Mouse (Mus musculus) embryonic fibroblast, embryonic 13.5 days (primary cell): ENCODE data around the gene Raf1. TPM values are rescaled to one million over a fixed set of nuclear protein-coding genes. Genes with fewer than 3 reads are reported as not detected.

Source experiments
- H3K27ac ChIP-seq: 2 replicates; pipeline ENCODE4 v1.5.1; 2012; ENCODE audit warnings: low read length, control low read depth, inconsistent platforms; ENCODE audit not compliant: insufficient read depth
- H3K4me1 ChIP-seq: 2 replicates; pipeline ENCODE4 v1.6.1; 2011; ENCODE audit warnings: low read length; ENCODE audit not compliant: control insufficient read depth, insufficient read depth
- H3K4me3 ChIP-seq: 2 replicates; pipeline ENCODE4 v1.5.1; 2011; ENCODE audit warnings: mild to moderate bottlenecking, control low read depth, low read length; ENCODE audit not compliant: insufficient read depth
- CTCF ChIP-seq: IDR thresholded peaks from 2 replicates; pipeline ENCODE4 v1.5.1; 2011; ENCODE audit warnings: mild to moderate bottlenecking, control low read depth, low read length, moderate library complexity, borderline replicate concordance; ENCODE audit not compliant: insufficient read depth
- POLR2A ChIP-seq: IDR thresholded peaks from 2 replicates; pipeline ENCODE4 v1.6.1; 2011; ENCODE audit warnings: low read depth, mild to moderate bottlenecking, control low read depth, low read length, moderate library complexity
- polyA plus RNA-seq: library from polyadenylated mRNA; stranded (reverse); fragments of >200 nt; gene quantifications from 2 replicates; pipeline ENCODE4 v1.2.4, GENCODE M21; 2011; ENCODE audit warnings: low read depth; ENCODE audit not compliant: missing spikeins, insufficient read length

The Raf1 gene
- polyA plus RNA-seq, result 60.5 and 69.8 TPM in 2 replicates

GRCm38 (mm10) chr6:115676452-115677128 is at the start of gene Raf1:
TSS of gene Raf1 (minus strand) at chr6:115676635.
- Histone ChIP-seq H3K27ac (peak within 1 kb of the TSS; percentile 90), H3K4me1 (peaks cover 4% of the 10 kb centered on the region; the same call in 1 of the 2 replicates), H3K4me3 (peak within 1 kb of the TSS; percentile 89)
- TF ChIP-seq POLR2A (peak; percentile 90), CTCF (no peak)

- H3K4me1 ChIP-seq, result no peaks in the 10 kb centered on the region; the same call in 1 of the 2 replicates
- H3K27ac ChIP-seq, result no peak overlapping the region
- TF ChIP-seq POLR2A, result no peak
- no peak overlapping the region for H3K4me3 ChIP-seq
Measured at GRCm38 (mm10) chr6:115722246-115722645, 45.8 kb upstream of the Raf1 start.

GRCm38 (mm10) chr6:115717715-115718558 is 41.5 kb upstream of the Raf1 start:
- Histone ChIP-seq H3K27ac (no peak overlapping the region), H3K4me3 (no peak overlapping the region), H3K4me1 (no peaks in the 10 kb centered on the region; the same call in 1 of the 2 replicates)
- TF ChIP-seq CTCF (no peak), POLR2A (no peak)

- TF ChIP-seq CTCF, result no peak
- no peak for TF ChIP-seq POLR2A
- H3K27ac ChIP-seq, result no peak overlapping the region
- H3K4me1 ChIP-seq, result no peaks in the 10 kb centered on the region; the same call in 1 of the 2 replicates
- H3K4me3 ChIP-seq, result no peak overlapping the region
Measured at GRCm38 (mm10) chr6:115717101-115717652, 40.7 kb upstream of the Raf1 start.

GRCm38 (mm10) chr6:115711261-115711660 is 34.8 kb upstream of the Raf1 start:
- TF ChIP-seq CTCF, result no peak
- no peak for TF ChIP-seq POLR2A
- no peak overlapping the region for H3K27ac ChIP-seq
- no peak overlapping the region for H3K4me3 ChIP-seq
- H3K4me1 ChIP-seq, result no peaks in the 10 kb centered on the region

- H3K4me3 ChIP-seq, result no peak overlapping the region
- H3K27ac ChIP-seq, result no peak overlapping the region
- no peaks in the 10 kb centered on the region for H3K4me1 ChIP-seq
- TF ChIP-seq POLR2A (no peak), CTCF (no peak)
Measured at GRCm38 (mm10) chr6:115702901-115703300, 26.5 kb upstream of the Raf1 start.

- Histone ChIP-seq H3K27ac (no peak overlapping the region), H3K4me3 (no peak overlapping the region), H3K4me1 (no peaks in the 10 kb centered on the region)
- no peak for TF ChIP-seq POLR2A
- TF ChIP-seq CTCF, result no peak
Measured at GRCm38 (mm10) chr6:115701302-115701701, 24.9 kb upstream of the Raf1 start.

GRCm38 (mm10) chr6:115700778-115701177 is 24.3 kb upstream of the Raf1 start:
- Histone ChIP-seq H3K4me1 (no peaks in the 10 kb centered on the region), H3K4me3 (no peak overlapping the region), H3K27ac (no peak overlapping the region)
- TF ChIP-seq POLR2A, result no peak
- TF ChIP-seq CTCF, result no peak

- Histone ChIP-seq H3K27ac (no peak overlapping the region), H3K4me3 (no peak overlapping the region), H3K4me1 (no peaks in the 10 kb centered on the region)
- TF ChIP-seq CTCF, result peak; percentile 11; the same call in 1 of the 2 replicates
- no peak for TF ChIP-seq POLR2A
Measured at GRCm38 (mm10) chr6:115698699-115699098, 22.3 kb upstream of the Raf1 start.
